Comparison of ENCODE assay signal across 11 mouse cellular contexts in genomic region chr2:167839324-167839981, GRCm38 (mm10).
DNase-seq lines count a peak whose midpoint lies in the region; ATAC-seq and TF ChIP-seq lines count a peak whose summit lies in the region.
"Had no signal": no experiment of that assay in that cellular context is flagged by ENCODE, and none has a peak within 500 bp of the region (broad histone marks: within the 10 kb centered on the region; RNA-seq: fewer than 3 reads in every experiment).

No protein-coding gene starts in this region.

- TF ChIP-seq EP300 in lung, postnatal 0 days (IDR thresholded peaks at IDR 0.05): peak; percentile 83
- TF ChIP-seq EP300 in heart, adult 2 months (IDR thresholded peaks at IDR 0.05; ENCODE audit: insufficient read depth, low read depth, low read length): no peak

- no peaks in the 10 kb centered on the region for H3K9me3 ChIP-seq in embryonic facial prominence, embryonic 15.5 days (replicated peaks)
- no peaks in the 10 kb centered on the region for H3K9me3 ChIP-seq in lung, postnatal 0 days (ENCODE audit: low read length)
- no peaks in the 10 kb centered on the region for H3K9me3 ChIP-seq in stomach, embryonic 16.5 days (replicated peaks; ENCODE audit: control insufficient read depth, low read length)
- H3K9me3 ChIP-seq in forebrain, embryonic 16.5 days (ENCODE audit: control insufficient read depth, low read length): no peaks in the 10 kb centered on the region

- no peak for TF ChIP-seq POLR2A in lung, adult 2 months (IDR thresholded peaks at IDR 0.05; ENCODE audit: borderline replicate concordance, extremely low read depth, low read depth, low read length)
- no peak for TF ChIP-seq POLR2A in heart, adult 2 months (IDR thresholded peaks at IDR 0.05; ENCODE audit: insufficient read depth, low read depth, low read length)

- TF ChIP-seq CTCF in lung, adult 2 months (IDR thresholded peaks at IDR 0.05; ENCODE audit: insufficient read depth, low read length): no peak
- no peak for TF ChIP-seq CTCF in lung, postnatal 0 days (IDR thresholded peaks at IDR 0.05)
- no peak for TF ChIP-seq CTCF in heart, adult 2 months (IDR thresholded peaks at IDR 0.05)

- H3K4me3 ChIP-seq in lung, adult 2 months (replicated peaks; ENCODE audit: extremely low read depth, low read depth, low read length): no peak overlapping the region
- H3K4me3 ChIP-seq in embryonic facial prominence, embryonic 15.5 days (replicated peaks): no peak overlapping the region
- no peak overlapping the region for H3K4me3 ChIP-seq in lung, postnatal 0 days (ENCODE audit: low read depth, low read length)
- no peak overlapping the region for H3K4me3 ChIP-seq in stomach, embryonic 16.5 days (replicated peaks; ENCODE audit: low read length)
- no peak overlapping the region for H3K4me3 ChIP-seq in heart, adult 2 months
- no peak overlapping the region for H3K4me3 ChIP-seq in forebrain, embryonic 16.5 days (replicated peaks; ENCODE audit: low read length)

- H3K9ac ChIP-seq in embryonic facial prominence, embryonic 15.5 days: no peak overlapping the region
- no peak overlapping the region for H3K9ac ChIP-seq in lung, postnatal 0 days (replicated peaks; ENCODE audit: low read depth)
- no peak overlapping the region for H3K9ac ChIP-seq in stomach, embryonic 16.5 days (ENCODE audit: low read length)
- no peak overlapping the region for H3K9ac ChIP-seq in heart, adult 2 months (ENCODE audit: low read depth, low read length)
- no peak overlapping the region for H3K9ac ChIP-seq in forebrain, embryonic 16.5 days (replicated peaks; ENCODE audit: low read depth, low read length)

- DNase-seq in lung, adult 18-20 months: peak; percentile 63 to 83
- no peak for DNase-seq in lung, adult 2 months
- peak; percentile 94 for DNase-seq in lung, postnatal 0 days (ENCODE audit: low spot score)
- no peak for DNase-seq in heart, adult 2 months
- no peak for DNase-seq in layer of hippocampus, adult 8-10 months (ENCODE audit: low spot score in 2 of 2)
- DNase-seq: gastrocnemius, postnatal 14 days; kidney, adult 9 months; retina, postnatal 1 day had no signal

- H3K27me3 ChIP-seq in embryonic facial prominence, embryonic 15.5 days: no peaks in the 10 kb centered on the region
- H3K27me3 ChIP-seq in lung, postnatal 0 days (replicated peaks; ENCODE audit: insufficient read depth, low read length): no peaks in the 10 kb centered on the region
- H3K27me3 ChIP-seq in stomach, embryonic 16.5 days (ENCODE audit: control insufficient read depth, insufficient read depth, low read length): no peaks in the 10 kb centered on the region
- H3K27me3 ChIP-seq in heart, adult 2 months (ENCODE audit: control insufficient read depth, insufficient read depth, low read length): no peaks in the 10 kb centered on the region
- H3K27me3 ChIP-seq in forebrain, embryonic 16.5 days (replicated peaks; ENCODE audit: control insufficient read depth, insufficient read depth, low read length): no peaks in the 10 kb centered on the region

- intact Hi-C loops in heart, adult 2 months (cut with DNase I): no loop called here

- peaks cover 19% of the 10 kb centered on the region for H3K4me1 ChIP-seq in lung, adult 2 months (ENCODE audit: control insufficient read depth, insufficient read depth, low read length)
- peaks cover 57% of the 10 kb centered on the region for H3K4me1 ChIP-seq in embryonic facial prominence, embryonic 15.5 days
- H3K4me1 ChIP-seq in lung, postnatal 0 days (ENCODE audit: insufficient read depth, low read depth, low read length): peaks cover 21% of the 10 kb centered on the region
- peaks cover 45% of the 10 kb centered on the region for H3K4me1 ChIP-seq in stomach, embryonic 16.5 days (ENCODE audit: control insufficient read depth, insufficient read depth, low read length)
- peaks cover 12% of the 10 kb centered on the region for H3K4me1 ChIP-seq in heart, adult 2 months (ENCODE audit: control insufficient read depth, insufficient read depth, low read length)
- H3K4me1 ChIP-seq in forebrain, embryonic 16.5 days (replicated peaks; ENCODE audit: control insufficient read depth, insufficient read depth, low read length): peaks cover 8% of the 10 kb centered on the region

- 34% methylated on average over 13 of the region's 13 CpGs for WGBS in lung, adult 2 months
- 53% methylated on average over 13 of the region's 13 CpGs for WGBS in embryonic facial prominence, embryonic 15.5 days
- 41% methylated on average over 7 of the region's 13 CpGs for WGBS in lung, postnatal 0 days
- 48% methylated on average over 13 of the region's 13 CpGs for WGBS in stomach, embryonic 16.5 days
- 63% methylated on average over 13 of the region's 13 CpGs for WGBS in heart, adult 2 months
- WGBS in forebrain, embryonic 16.5 days: 78% methylated on average over 13 of the region's 13 CpGs

- H3K36me3 ChIP-seq in embryonic facial prominence, embryonic 15.5 days: no peaks in the 10 kb centered on the region
- no peaks in the 10 kb centered on the region for H3K36me3 ChIP-seq in lung, postnatal 0 days (ENCODE audit: insufficient read depth, low read length)
- H3K36me3 ChIP-seq in stomach, embryonic 16.5 days (ENCODE audit: control insufficient read depth, insufficient read depth, low read length): no peaks in the 10 kb centered on the region
- no peaks in the 10 kb centered on the region for H3K36me3 ChIP-seq in heart, adult 2 months (ENCODE audit: control insufficient read depth, insufficient read depth, low read length)
- no peaks in the 10 kb centered on the region for H3K36me3 ChIP-seq in forebrain, embryonic 16.5 days (ENCODE audit: control insufficient read depth, insufficient read depth)

- H3K27ac ChIP-seq in embryonic facial prominence, embryonic 15.5 days (replicated peaks): peak overlapping the region; percentile 75
- H3K27ac ChIP-seq in lung, postnatal 0 days (ENCODE audit: low read length): peak overlapping the region; percentile 57
- H3K27ac ChIP-seq in stomach, embryonic 16.5 days (ENCODE audit: low read length): peak overlapping the region; percentile 66; the same call in 1 of the 2 replicates
- H3K27ac ChIP-seq in heart, adult 2 months: no peak overlapping the region
- no peak overlapping the region for H3K27ac ChIP-seq in forebrain, embryonic 16.5 days (ENCODE audit: low read length)

- H3K4me2 ChIP-seq in embryonic facial prominence, embryonic 15.5 days (replicated peaks): no peak overlapping the region
- no peak overlapping the region for H3K4me2 ChIP-seq in lung, postnatal 0 days (replicated peaks; ENCODE audit: low read depth, low read length)
- no peak overlapping the region for H3K4me2 ChIP-seq in stomach, embryonic 16.5 days (ENCODE audit: low read depth, low read length)
- no peak overlapping the region for H3K4me2 ChIP-seq in forebrain, embryonic 16.5 days (ENCODE audit: low read length)

- ATAC-seq in embryonic facial prominence, embryonic 15.5 days (ENCODE audit: insufficient number of reproducible peaks, low FRiP score, low TSS enrichment, low read depth): no peak; the same call in 1 of the 2 replicates
- peak; percentile 52 for ATAC-seq in lung, postnatal 0 days
- ATAC-seq in stomach, embryonic 16.5 days (ENCODE audit: insufficient read depth, low FRiP score): peak; percentile 63
- no peak for ATAC-seq in forebrain, embryonic 16.5 days

- no peaks in the 10 kb centered on the region for H3K79me2 ChIP-seq in heart, adult 2 months (replicated peaks; ENCODE audit: control insufficient read depth, insufficient read depth, low read length)

Comparison
In these comparisons a context has a peak if more than half of its experiments do, and no peak if none do; other contexts are left out.
1. DNase-seq: peak in lung, adult 18-20 months (2 of 2) and lung, postnatal 0 days (single experiment); none in lung, adult 2 months (single experiment), heart, adult 2 months (0 of 2) and layer of hippocampus, adult 8-10 months (0 of 2).
2. ATAC-seq: peak in lung, postnatal 0 days (single experiment) and stomach, embryonic 16.5 days (single experiment); none in embryonic facial prominence, embryonic 15.5 days (single experiment) and forebrain, embryonic 16.5 days (single experiment).
3. H3K27ac ChIP-seq: peak in embryonic facial prominence, embryonic 15.5 days (single experiment), lung, postnatal 0 days (single experiment) and stomach, embryonic 16.5 days (single experiment); none in heart, adult 2 months (single experiment) and forebrain, embryonic 16.5 days (single experiment).